ENCODE assay signal across 25 mouse cellular contexts in the genomic region with DNA sequence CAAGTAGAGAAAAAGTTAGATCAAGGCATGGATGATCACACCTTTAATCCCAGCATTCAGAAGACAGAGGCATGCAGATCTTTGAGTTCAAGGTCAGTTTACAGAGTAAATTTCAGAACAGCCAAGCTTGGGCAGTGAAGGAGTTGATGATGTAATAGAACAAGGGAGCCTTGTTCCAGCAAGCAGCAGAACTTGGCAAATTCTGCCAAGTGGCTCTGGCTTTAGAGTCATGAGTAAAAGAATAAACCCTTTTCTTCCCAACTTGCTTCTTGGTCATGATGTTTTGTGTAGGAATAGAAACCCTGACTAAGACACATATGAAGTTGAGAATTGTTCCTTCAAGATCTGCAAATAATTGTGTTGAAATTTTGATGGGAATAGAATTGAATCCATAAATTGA. TPM values are rescaled to one million over a fixed set of nuclear protein-coding genes. Genes with fewer than 3 reads are reported as not detected.
"Had no signal": no experiment of that assay in that cellular context is flagged by ENCODE, and none has a peak within 500 bp of the region (broad histone marks: within the 10 kb centered on the region; RNA-seq: fewer than 3 reads in every experiment).

No protein-coding gene starts in this region.

- H3K9me3 ChIP-seq: lung, embryonic 15.5 days; neural tube, embryonic 12.5 days; stomach, embryonic 15.5 days had no signal

- H3K4me3 ChIP-seq: layer of hippocampus, adult 2 months; left cerebral cortex, adult 2 months; lung, embryonic 15.5 days; neural tube, embryonic 12.5 days; stomach, embryonic 15.5 days had no signal

- H3K36me3 ChIP-seq: lung, embryonic 15.5 days; neural tube, embryonic 12.5 days; stomach, embryonic 15.5 days had no signal

- H3K4me1 ChIP-seq: lung, embryonic 15.5 days; neural tube, embryonic 12.5 days; stomach, embryonic 15.5 days had no signal

- DNase-seq: kidney, adult 8-10 months; kidney, postnatal 14 days; kidney, postnatal 4 days; layer of hippocampus, adult 9-11 months; layer of hippocampus, postnatal 36 days; lung, postnatal 14 days; lung, postnatal 4 days; midbrain, embryonic 14.5 days; retina, postnatal 1 day; right cerebral cortex, postnatal 25 days; spleen, adult 18-20 months; thymus, postnatal 36 days had no signal

- H3K4me2 ChIP-seq: liver, embryonic 11.5 days; lung, embryonic 15.5 days; midbrain, embryonic 11.5 days; neural tube, embryonic 12.5 days; stomach, embryonic 15.5 days had no signal

- H3K27me3 ChIP-seq: lung, embryonic 15.5 days; neural tube, embryonic 12.5 days; stomach, embryonic 15.5 days had no signal

- ATAC-seq: intestine, postnatal 0 days had no signal

- H3K9ac ChIP-seq: liver, embryonic 14.5 days; lung, embryonic 15.5 days; neural tube, embryonic 12.5 days; stomach, embryonic 15.5 days had no signal

- H3K27ac ChIP-seq: layer of hippocampus, adult 2 months; left cerebral cortex, adult 2 months; liver, embryonic 14.5 days; lung, embryonic 15.5 days; neural tube, embryonic 12.5 days; stomach, embryonic 15.5 days had no signal

RNA-seq across cellular contexts. Expression of a gene that starts 3.5 kb away (rescaled TPM):
- polyA plus RNA-seq: intestine, postnatal 0 days; limb, embryonic 11.5 days; limb, embryonic 14.5 days; liver, embryonic 11.5 days; liver, embryonic 14.5 days; lung, embryonic 15.5 days; midbrain, embryonic 11.5 days; midbrain, postnatal 0 days; neural tube, embryonic 12.5 days; stomach, embryonic 15.5 days; urinary bladder, adult 2 months had no signal
